Mouse (Mus musculus) right cerebral cortex, postnatal 10 days (tissue): ENCODE results near the gene Snx29.
A peak's percentile ranks its signal among the peaks of the same experiment; 100 is the strongest.

Source experiments
- DNase-seq, 2 experiments: peaks; one replicate each; pipeline ENCODE4 v3.0.0; 2021; ENCODE audit warnings: low spot score in 2 of 2

Snx29 gene

DNA sequence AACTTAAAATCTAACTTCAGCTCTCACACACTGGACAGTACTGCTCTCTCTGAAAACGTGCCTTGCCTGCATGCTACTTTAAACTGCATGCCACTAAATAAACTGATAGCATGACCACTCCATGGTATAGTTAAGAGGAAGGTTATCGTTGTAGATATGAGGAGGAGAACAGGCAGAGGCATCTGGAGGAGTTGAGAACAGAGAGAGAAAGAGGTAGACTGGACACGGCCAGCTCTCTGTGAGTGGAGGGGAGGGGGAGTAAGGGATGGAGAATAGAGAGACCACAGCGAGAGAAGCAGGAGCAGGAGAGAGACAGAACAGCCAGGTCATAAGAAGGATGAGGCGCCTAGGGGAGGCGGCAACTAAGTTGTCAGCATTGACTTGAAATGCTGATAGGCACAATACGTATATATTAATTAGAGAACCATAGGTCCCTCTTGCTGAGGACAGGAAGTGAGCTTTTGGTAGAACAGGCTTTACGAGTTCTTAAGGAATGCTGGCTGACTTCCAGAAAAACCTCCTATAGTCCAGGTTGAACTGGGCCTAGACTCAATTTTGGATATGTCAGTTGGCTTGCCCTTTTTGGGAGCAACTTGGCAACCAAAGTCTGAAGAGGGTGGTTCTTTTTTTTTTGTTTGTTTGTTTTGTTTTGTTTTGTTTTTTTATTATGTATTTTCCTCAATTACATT lies 85.4 kb downstream of the Snx29 start:
- no peak for DNase-seq

DNA sequence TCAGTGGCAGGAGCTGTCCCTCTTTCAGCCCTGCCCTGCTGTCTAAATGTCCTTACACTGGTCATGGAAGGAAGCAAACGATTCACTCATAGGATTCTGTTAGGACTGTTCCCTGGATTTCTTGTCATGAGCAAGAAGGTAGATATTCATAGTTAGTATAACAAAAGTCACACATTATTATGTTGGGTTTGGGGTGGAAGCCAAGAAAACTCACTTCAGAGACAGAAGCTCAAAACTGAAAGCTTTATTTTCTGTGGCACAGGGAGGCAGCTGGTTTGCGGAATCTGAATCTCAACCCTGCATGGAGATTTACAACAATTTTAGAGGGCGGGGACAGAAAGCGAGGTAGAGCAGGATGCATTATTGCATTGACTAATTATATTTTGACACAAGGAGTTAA lies 86.0 kb downstream of the Snx29 start:
- no peak for DNase-seq

DNA sequence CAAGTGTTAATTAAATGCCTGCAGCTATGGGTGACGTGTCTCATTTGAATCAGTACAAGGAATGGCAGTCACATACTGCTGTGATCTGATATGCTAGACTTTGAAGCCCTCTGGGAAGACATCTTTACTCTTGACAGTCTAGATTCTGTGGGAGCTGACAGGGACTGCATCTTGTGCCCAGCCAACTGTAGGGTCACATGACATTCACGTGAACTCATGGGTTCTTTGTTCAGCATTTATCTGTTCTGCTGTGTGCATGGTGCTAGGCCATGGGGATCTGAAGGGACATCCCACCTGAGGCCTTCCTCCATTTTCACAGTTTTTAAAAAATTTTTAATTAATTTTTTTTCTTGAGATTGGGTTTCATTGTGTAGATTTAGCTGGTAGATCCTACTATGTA lies 91.9 kb downstream of the Snx29 start:
- no peak for DNase-seq

DNA sequence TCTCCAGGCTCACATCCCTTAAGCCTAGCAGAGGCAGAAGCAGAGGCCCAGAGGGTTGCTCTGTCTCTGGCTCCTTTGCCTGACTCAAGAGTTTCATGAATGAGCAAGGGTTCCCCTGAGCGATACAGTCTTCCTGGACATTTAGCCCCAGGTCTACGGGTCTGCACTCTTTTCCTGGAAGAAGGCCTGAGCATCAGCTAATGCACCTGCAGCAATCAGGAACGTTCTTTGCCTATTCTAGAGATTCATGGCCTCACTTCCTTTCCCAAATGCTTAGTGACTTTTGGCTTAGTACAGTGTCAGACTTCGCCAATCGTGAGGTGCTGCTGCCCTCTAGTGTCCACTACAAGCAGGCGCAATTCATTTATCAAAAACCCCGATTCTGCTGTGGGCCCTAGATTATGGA lies 95.5 kb downstream of the Snx29 start:
- DNase-seq: peak; percentile 64 to 66

DNA sequence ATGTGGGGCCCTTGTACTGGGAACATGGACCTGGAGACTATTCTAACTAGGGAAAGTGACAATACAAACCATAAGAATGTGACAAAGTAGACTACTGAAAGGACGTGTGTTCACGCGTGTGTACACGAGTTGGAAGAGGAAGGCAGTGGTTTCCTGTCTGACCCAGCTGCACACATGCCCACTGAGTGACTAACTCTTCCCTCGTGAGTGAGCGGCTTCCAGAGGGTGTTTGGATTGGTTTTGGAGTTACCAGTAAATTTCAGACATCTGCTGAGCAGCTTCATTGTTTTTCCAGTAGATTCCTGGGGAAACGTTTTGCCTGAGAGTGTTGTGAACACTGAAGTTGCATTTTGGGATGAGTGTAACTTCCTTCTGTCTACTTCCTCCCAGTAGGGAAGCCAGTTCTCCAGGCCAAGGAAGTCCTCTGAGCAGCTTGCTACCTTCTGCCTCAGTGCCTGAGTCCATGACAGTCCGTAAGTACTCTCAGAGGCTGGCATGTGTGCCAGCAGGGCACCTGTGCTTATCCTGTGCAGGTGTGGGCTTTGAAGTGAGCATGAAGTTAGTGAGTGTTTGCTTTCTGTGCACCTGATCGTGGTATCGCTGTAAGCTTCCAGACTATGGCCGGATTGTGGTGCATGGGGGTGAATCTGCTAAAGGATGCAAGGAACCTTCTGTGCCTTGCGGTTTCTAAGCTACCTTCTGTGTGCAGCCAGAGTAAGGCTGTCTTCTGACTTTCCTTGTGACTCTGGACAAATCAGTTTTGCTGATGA lies 97.8 kb downstream of the Snx29 start:
- no peak for DNase-seq

DNA sequence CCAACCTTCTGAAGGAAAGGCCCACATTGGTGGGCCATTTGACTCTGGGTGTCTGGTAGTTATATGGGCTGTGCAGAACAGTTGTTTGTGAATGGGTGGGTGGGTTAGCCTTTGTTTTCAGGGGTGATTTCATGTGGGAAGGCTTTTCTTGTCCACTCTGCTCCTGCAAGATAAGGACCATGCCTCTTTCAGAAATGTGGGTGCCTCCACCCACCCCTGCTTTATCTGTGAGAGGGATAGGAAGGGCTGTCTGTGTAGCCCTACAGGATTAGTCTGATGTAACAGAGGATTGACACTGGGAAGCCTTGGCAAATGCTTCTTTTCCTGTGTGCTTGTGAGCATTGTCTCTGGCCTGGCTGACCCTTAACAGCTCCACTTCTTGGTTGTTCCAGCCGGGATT lies 99.5 kb downstream of the Snx29 start:
- DNase-seq: no peak

DNA sequence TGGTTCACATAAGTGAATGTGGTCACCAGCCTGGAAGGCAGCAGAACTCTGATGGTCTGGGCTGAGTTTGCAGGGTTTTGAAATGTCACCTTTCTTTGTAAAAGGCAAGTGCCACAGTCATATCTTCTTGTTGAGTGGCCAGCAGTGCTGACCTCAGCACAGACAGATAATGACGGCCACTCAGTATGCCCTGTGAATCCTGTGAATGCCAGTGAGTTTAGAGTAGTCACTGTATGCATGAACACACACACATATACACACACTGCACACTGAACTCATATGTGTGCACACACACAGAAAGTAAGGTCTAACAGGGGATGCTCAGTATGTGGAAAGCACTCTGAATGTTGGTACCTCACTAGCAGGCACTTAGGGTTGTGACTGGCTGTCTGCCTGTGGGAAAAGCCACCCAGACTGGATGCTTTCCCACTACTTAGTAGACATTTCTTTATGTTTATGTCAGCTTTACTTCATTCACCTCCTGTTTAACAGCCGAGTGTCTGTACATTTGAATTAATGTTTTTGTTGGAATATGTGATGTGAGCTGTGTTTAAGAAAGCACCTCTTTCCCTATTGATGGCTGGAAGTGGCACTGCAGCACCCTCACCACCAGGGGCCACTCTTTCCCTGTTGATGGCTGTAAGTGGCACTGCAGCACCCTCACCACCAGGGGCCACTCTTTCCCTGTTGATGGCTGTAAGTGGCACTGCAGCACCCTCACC lies 100.3 kb downstream of the Snx29 start:
- DNase-seq: no peak

DNA sequence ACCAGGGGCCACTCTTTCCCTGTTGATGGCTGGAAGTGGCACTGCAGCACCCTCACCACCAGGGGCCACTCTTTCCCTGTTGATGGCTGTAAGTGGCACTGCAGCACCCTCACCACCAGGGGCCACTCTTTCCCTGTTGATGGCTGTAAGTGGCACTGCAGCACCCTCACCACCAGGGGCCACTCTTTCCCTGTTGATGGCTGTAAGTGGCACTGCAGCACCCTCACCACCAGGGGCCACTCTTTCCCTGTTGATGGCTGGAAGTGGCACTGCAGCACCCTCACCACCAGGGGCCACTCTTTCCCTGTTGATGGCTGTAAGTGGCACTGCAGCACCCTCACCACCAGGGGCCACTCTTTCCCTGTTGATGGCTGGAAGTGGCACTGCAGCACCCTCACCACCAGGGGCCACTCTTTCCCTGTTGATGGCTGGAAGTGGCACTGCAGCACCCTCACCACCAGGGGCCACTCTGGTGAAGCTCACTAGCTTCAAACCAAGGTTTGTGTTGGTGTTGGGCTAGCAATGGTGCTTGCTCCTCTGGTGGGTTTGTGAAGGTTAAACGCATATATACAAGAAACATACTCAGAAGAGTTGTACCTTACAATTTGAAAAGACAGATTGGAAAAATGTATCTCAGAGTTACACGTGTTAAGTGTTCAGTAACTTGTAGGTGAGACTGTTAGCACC lies 101.0 kb downstream of the Snx29 start:
- DNase-seq: peak in 1 of 2 experiments; percentile 55

DNA sequence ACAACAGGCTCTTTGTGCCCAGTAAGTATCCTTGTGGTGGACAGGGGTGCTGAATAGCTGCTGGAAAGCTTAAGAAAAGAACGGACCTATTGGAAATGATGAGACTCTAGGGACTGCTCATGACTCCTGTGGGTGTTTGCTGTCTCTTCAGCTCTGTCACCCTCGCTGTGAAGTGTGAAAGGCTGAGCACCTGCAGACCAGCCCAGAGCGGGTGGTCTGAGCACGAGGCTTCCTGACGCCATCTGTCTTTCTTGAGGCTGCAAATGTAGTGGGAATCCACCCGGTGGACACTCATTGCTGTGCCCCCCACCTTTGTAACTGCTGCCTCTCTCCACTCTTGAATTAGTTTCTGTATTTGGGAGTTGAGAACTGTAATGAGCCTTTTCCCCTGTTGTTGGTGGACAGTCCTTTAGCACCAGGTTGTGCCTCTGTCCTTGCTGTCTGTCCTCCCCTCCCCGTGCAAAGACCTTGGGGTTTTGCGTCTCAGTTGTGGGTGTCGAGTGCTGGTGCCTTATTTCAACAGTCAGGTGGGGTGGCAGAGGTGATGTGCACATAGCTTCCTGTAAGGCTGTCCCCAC lies 101.9 kb downstream of the Snx29 start:
- DNase-seq: no peak

DNA sequence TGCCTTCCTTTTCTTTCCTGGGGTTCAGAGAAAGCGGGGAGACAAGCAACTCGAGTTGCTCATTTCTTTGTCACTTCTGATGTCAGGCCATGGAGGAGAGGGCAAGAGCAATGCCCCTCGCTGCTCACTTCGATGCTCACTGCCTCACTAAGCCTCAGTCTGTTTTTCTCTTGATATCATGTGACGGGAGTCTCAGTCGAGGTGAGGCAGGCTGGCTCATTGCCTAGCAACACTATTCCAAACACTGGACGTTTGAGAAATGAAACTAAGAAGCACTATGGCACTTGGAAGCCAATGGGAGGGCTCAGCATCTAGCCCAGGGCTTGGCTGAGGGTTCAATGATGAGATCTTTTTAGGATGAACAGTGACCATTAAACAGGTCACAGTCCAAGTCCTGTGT lies 102.6 kb downstream of the Snx29 start:
- no peak for DNase-seq

DNA sequence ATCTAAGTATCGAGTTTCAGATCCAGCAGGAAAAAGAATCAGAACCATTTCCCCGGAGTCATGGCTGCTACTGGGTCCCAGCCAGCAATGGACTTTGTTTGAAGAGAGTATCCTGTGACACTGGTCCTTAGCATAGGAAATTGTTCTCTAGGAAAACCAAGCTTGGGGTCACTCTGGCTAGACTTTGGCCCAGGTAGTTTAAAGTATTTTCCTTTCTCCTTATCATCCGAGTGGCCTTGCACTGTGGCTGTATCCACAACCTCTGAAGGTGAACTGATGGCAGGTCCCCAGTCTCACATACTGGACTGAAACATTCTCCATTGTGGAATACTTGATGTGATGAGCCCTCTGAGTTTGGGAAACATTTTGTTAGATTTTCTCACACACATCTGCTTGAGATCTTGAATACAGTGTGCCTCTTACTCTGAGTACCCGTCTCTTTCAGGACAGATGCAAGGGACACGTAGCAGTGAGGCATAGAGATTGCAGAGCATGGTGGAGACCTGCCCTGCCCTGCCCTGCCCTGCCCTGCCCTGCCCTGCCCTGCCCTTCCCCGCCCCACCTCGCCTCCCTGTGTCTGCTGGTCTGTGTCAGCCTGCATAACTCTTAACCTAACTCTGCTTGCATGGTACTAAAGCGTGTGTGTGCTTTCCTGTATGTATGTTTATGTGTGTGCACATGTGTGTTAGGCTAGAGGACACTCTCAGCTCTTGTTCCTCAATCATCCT lies 104.3 kb downstream of the Snx29 start:
- DNase-seq: no peak

DNA sequence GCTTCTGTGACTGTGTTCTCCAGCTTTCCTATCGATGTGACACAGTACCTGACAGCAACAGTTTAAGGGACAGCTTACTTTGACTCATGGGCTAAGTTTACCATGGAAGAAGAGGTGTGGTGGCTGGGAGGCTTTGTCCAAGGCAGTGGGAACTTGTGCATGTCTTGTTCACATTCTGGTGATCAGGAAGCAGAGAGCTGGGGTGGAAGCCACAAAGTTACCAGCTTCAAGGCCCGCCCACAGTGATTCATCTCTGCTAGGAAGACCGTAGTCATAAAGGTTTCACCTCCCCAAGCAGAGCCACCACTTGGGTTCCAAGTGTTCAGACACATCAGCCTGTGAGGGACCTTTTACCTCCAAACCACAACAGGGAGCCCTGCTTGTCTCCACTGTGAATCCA lies 107.1 kb downstream of the Snx29 start:
- DNase-seq: no peak

DNA sequence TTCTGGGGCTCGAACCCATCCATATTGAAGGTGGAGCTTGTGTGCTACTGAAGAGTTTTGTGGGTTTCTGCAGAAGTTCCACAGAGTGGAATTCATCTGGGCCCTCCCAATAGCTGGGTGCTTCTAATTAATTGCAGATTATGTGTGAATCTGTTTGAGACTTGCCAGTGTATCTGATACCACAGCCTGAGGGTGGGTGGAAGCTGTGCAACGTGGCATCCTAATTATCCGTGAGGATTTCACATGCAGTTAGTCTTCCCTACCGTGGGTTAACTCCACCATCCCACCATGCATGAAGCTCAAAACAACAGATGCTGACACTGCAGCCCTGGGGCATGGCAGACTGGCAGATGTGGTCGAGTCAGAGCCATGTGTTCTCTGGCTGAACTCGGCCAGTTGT lies 107.8 kb downstream of the Snx29 start:
- no peak for DNase-seq

DNA sequence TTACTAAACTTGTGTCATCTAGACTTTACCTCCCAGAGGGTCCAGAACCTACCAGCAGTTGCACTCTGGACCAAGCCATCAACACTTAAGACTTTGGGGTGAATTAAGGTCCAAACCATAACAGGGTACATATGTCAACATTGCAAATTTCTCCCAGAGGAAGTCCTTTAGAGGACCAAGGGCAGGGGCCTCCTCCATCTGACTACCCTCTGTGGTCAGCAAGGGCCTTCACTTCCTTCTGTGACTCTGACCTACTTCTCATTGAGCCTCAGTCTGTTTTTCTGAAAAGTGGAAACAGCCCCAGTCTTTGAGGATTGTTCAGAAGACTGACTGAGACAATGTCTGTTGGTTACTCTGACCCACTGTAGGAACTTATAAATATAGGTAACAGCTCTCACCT lies 111.1 kb downstream of the Snx29 start:
- no peak for DNase-seq

DNA sequence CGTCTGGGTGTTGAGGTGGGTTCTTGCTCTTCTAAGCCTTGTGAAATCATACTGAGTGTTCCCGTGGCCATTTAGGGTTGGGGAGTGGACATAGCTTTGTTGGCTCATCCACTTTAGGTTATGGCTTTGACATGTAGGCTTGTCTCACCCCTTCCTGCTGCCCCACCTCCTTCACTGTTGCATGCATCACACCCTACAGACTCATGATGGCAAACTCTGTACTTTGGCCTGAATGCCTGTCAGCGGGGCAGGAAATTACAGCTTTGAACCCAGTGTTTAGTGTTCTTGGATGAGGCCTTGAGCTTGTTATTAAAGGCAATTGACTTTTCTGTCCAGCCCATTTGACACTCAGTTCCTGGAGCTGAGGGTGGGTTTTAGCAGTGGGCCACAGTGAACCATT lies 114.9 kb downstream of the Snx29 start:
- DNase-seq: no peak

DNA sequence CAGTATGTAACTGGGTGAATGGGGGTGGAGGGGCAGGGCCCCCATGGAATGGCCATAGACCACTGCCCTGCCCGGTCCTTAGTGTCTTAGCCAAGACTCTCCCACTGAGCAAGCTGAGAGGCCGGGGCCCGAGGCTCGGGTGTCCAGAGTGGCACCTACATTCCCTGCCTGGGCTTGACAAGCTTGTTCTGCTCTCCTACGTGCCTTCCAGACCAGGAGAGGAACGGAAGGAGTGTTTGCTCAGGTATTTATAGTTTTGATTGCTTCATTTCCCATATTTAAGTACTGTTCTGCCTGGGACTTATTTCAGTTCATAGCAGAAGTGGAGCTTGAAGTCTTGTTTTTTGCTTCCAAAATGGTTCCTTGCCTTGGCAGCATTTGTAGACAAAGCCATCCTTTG lies 116.7 kb downstream of the Snx29 start:
- no peak for DNase-seq

DNA sequence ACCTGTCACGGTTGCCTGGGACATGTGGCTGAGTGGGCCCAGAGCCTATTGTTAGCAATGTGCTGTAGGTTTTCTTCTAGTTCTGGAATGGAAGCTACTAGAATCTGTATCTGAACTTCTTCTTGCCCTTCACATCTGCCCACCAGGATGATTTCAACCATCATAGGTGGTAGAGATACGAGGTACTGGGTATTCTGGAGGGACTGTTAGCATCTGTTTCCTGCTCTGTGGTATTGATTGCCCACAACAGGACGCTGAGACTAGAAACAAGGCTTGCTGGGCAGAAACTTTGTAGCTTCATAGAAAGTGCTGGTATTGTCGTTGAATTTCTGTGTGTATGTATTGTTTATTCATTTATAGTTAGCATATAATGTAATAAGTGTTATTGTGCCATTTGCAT lies 118.9 kb downstream of the Snx29 start:
- DNase-seq: no peak

DNA sequence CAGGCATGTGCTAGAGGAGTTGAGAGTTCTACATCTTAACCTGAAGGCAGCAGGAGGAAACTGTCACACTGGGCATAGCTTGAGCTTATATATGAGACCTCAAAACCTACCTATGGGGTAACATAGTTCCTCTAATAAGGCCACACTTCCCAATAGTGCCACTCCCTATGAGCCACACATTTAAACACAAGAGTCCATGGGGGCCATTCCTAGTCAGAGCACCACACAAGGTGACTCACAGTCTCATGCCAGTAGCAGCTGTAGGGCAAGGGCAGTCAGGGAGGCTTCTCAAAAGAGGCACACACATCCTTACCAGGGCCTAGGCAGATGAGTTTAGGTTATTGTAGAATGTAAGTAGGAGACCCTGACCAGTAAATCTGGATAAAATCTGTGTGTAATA lies 119.8 kb downstream of the Snx29 start:
- DNase-seq: no peak

DNA sequence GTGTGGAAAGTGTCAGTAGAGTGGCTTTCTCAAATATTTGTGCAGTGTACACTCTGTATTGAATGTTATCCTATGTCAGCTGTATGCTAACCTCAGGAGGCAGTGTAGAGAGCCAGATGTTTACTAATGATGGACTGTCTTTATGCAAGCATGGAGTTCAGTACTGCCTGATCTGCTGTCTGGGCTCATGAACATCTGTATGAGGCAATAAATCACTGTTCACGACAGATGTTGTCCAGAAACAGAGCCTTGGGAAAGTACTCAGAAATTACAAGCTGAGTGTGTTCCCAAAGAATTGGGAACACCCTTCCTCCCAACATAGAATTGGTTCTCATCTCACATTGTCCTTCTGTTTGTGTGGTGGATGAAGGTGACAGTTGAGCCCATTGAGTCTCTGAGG lies 121.9 kb downstream of the Snx29 start:
- no peak for DNase-seq

DNA sequence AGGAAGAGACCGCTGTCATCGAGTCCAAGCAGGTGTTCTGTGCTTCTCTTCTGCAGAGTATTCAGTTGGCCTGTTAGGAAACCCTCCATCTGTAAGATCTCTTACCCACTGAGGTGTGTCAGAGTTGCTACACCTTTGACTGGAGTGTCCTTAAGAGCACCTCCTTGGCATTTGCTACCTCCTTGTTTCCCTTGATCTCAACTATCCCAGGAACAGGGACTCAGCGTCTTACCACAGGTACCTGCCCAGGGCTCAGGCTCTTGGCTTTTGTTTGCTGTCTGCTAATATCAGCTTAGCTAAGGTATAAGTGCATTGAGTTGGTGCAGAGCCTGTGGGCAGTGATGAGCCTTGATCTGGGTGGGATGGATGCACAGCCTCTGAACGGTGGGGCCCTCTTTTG lies 124.3 kb downstream of the Snx29 start:
- DNase-seq: no peak

DNA sequence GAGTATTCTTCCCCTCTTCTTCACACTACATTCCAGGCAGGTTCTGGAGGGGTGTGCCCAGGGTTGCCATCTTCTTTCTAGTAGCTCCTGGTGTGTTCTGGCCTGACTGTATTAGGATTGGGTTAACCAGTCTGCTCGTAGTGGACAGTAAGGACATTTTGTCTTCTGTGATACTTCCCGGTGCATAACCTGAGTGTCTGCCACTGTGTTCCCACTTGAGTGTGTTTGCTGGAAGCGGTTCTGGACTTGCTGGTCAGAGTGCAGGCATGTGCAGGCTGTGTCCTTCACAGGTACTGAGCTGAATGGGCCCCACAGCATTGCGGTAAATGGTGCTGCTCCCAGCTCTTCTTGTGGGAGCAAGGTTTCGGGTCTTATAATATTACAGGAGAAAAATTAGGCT lies 125.2 kb downstream of the Snx29 start:
- no peak for DNase-seq
